ENCODE assay signal across 8 mouse cellular contexts in the genomic region with DNA sequence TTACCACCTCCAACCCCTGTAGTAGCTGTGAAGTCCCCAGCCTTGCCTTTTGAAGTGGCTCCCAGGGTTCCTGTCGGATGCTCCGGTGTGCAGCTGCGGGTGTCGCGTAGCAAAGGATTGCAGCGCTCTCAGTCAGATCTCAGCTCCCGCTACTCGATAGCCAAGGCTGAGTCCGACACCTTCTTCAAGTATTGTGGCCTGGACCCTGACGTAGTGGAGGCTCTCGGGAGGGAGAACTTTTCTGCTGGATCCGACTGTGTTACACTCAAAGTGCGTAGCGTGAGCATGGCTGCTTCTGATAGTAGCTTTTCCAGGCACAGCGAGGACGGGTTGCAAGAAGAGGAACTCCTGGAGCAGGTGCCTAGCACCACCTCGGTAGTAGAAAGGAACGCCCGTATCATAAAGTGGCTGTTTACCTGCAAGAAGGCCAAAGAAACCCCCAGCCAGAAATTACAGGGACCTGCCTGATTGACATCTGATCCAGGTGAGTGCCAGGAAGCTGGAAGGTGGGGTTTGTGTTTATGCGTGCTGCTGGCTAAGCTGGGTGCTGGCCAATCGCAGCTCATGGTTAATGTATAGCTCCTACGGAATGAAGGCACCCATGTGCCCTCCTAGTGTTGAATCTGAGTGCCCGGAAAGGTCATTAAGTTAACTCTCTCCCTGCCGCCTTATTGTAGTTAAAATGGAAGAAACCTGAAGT. TPM values are rescaled to one million over a fixed set of nuclear protein-coding genes. Genes with fewer than 3 reads are reported as not detected.
DNase-seq lines count a peak whose midpoint lies in the region; ATAC-seq and TF ChIP-seq lines count a peak whose summit lies in the region.

No protein-coding gene starts in this region.

- no peaks in the 10 kb centered on the region for H3K4me1 ChIP-seq in bone marrow macrophage, adult 2 months (ENCODE audit: control insufficient read depth, insufficient read depth, low read length)
- H3K4me1 ChIP-seq in kidney, embryonic 15.5 days, result peaks cover 29% of the 10 kb centered on the region
- no peaks in the 10 kb centered on the region for H3K4me1 ChIP-seq in small intestine, adult 2 months (ENCODE audit: control insufficient read depth, insufficient read depth, insufficient read length, low read length)

- H3K36me3 ChIP-seq in kidney, embryonic 15.5 days, result no peaks in the 10 kb centered on the region
- H3K36me3 ChIP-seq in small intestine, adult 2 months (ENCODE audit: control insufficient read depth, insufficient read depth, low read length), result peaks cover 6% of the 10 kb centered on the region; the same call in 1 of the 2 replicates

- peak overlapping the region; percentile 43 for H3K9ac ChIP-seq in kidney, embryonic 15.5 days

- H3K4me3 ChIP-seq in bone marrow macrophage, adult 2 months (ENCODE audit: insufficient read depth, low read length), result peak overlapping the region; percentile 40
- peak overlapping the region; percentile 65 for H3K4me3 ChIP-seq in kidney, embryonic 15.5 days (replicated peaks)
- H3K4me3 ChIP-seq in small intestine, adult 2 months (ENCODE audit: low read depth, low read length), result peak overlapping the region; percentile 74

- no peak for TF ChIP-seq CTCF in bone marrow macrophage, adult 2 months (IDR thresholded peaks at IDR 0.05; ENCODE audit: low read depth, low read length)
- TF ChIP-seq CTCF in small intestine, adult 2 months (IDR thresholded peaks at IDR 0.05; ENCODE audit: extremely low read depth, insufficient read length, insufficient replicate concordance, low read depth, low read length), result no peak

- H3K27me3 ChIP-seq in kidney, embryonic 15.5 days, result peaks cover 44% of the 10 kb centered on the region
- H3K27me3 ChIP-seq in small intestine, adult 2 months (ENCODE audit: control insufficient read depth, insufficient read depth, low read length), result no peaks in the 10 kb centered on the region

- peak overlapping the region; percentile 97 for H3K4me2 ChIP-seq in kidney, embryonic 15.5 days

- ATAC-seq in kidney, embryonic 15.5 days (replicated peaks; ENCODE audit: low FRiP score), result peak; percentile 63

- no peak overlapping the region for H3K27ac ChIP-seq in bone marrow macrophage, adult 2 months (ENCODE audit: insufficient read depth, low read depth, low read length)
- peak overlapping the region; percentile 60 for H3K27ac ChIP-seq in kidney, embryonic 15.5 days
- peak overlapping the region; percentile 74 for H3K27ac ChIP-seq in small intestine, adult 2 months (ENCODE audit: insufficient read depth, low read depth, low read length)

- 2% methylated on average over 24 of the region's 24 CpGs for WGBS in kidney, embryonic 15.5 days
- WGBS in small intestine, adult 2 months, result 2% methylated on average over 24 of the region's 24 CpGs

- H3K9me3 ChIP-seq in kidney, embryonic 15.5 days (replicated peaks), result no peaks in the 10 kb centered on the region

- no peak for TF ChIP-seq POLR2A in bone marrow macrophage, adult 2 months (IDR thresholded peaks at IDR 0.05; ENCODE audit: borderline replicate concordance, low read depth, low read length)
- TF ChIP-seq POLR2A in small intestine, adult 2 months (IDR thresholded peaks at IDR 0.05; ENCODE audit: low read depth, low read length), result no peak

- DNase-seq in layer of hippocampus, postnatal 10 days (ENCODE audit: low spot score in 2 of 2), result peak; percentile 12 to 25
- no peak for DNase-seq in layer of hippocampus, postnatal 14 days (ENCODE audit: low spot score in 2 of 2)
- peak; percentile 40 for DNase-seq in forelimb bud, embryonic 11.5 days (ENCODE audit: low read depth, low spot score)
- DNase-seq in lung, postnatal 14 days, result peak; percentile 5
- DNase-seq in gastrocnemius, postnatal 10 days, result no peak

RNA-seq across cellular contexts. Expression of gene Fam110c, which starts 1.3 kb away (rescaled TPM):
- total RNA-seq in layer of hippocampus, postnatal 10 days (2021), result not detected
- under 1 TPM; 0.09 to 0.12 TPM for total RNA-seq in layer of hippocampus, postnatal 14 days (2021)
- polyA plus RNA-seq in bone marrow macrophage, adult 2 months (2012; ENCODE audit: insufficient read depth, insufficient read length, missing spikeins), result not detected in 2 replicates
- polyA plus RNA-seq in kidney, embryonic 15.5 days (2015; fragmentation: Nextera tagmentation; extraction: Ambion mirVana), result 4.7 and 4.9 TPM in 2 replicates
- polyA plus RNA-seq in small intestine, adult 2 months (2012; rRNA removed), result 6.4 and 10.8 TPM in 2 replicates
- under 1 TPM in 1 of 2 experiments, not detected in 1; 0.09 TPM for total RNA-seq in gastrocnemius, postnatal 10 days (2021)

Comparison
In these comparisons a context has a peak if more than half of its experiments do, and no peak if none do; other contexts are left out.
1. DNase-seq: peak in layer of hippocampus, postnatal 10 days (2 of 2), forelimb bud, embryonic 11.5 days (single experiment) and lung, postnatal 14 days (single experiment); none in layer of hippocampus, postnatal 14 days (0 of 2) and gastrocnemius, postnatal 10 days (single experiment).
2. Peak in every context shown above with its lines, with median percentiles within 50 percentile points of each other: H3K4me3 ChIP-seq.